Mouse (Mus musculus) mouse embryonic stem cell (cell line): ENCODE results near the gene Ppm1l.

ENCODE experiments used
- in situ Hi-C, 2 experiments: fragments of 300-500 bp; cut with MboI; formaldehyde crosslinking; loops; 1 replicate in 1 of 2; 3 replicates in 1 of 2; pipeline ENCODE4 v1.14.3; 2019 to 2020; ENCODE audit warnings: low sequenced_read_pairs in 2 of 2, low pct_unique_long_range_greater_than_20kb in 1 of 2, mixed read lengths in 1 of 2; ENCODE audit not compliant: unreplicated experiment in 1 of 2

Ppm1l gene

DNA sequence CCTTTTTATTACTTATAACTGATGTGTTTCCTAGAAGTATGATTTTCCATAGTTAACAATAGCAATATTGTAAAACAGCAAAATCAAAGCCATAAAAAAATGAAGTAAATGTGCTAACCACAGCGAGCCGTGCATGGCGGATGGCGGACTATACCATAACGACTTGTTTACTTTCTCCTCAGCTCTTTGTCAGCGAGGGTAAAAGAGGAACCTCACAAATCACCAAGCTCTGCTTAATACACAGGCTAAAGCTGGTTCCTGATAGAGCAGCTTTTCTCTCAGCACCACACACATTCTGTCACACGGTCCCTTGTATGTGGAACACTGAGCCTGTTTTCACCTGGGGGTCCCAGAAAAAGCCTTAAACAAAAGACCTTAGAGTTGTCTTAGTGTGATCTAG, 188.4 kb downstream of the Ppm1l start:
- in situ Hi-C loops: no loop called here

DNA sequence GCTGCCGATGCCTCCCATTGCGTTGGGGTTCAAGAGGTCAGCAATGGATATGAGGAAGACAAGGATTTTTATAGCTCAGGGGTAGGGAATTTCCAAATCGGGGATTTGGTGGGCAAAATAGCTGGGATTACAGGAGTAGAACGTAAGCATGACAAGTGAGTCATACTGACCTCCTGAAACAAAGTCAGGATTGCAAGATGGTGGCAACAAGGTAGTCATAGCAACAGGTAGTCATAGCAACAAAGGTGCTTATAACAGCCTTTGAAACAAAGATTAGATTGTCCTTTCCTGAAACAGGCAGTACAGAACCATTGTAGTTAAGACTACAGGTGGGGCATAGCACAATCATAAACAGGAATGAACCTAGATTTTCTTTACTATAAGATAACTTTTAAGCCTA, 189.7 kb downstream of the Ppm1l start:
- in situ Hi-C loops: no loop called here

DNA sequence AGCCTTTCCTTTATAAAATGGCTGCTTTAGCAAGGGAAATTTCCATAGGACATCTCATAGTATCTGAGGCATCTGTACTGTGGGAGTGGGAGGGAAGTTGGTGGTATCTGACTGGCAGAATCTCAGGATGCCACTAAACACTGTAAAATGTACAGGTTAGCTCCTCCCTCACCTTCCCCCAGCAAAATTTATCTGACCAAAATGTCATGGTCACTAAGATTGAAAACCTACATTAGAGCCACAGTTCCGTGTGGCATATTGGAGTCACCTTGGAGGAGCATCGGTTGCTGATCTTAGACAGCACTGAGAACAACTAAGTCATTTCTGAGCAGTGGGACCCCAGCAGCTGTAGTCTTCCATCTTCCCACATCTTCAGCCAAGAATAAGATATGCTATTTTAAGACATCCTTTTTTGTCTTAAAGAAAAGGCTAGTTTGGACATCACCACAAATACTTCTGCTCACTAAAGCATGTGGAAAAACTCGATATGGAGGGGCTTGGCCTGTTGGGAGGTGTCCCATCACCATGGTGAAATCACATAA, 192.8 kb downstream of the Ppm1l start:
- in situ Hi-C loops: no loop called here

DNA sequence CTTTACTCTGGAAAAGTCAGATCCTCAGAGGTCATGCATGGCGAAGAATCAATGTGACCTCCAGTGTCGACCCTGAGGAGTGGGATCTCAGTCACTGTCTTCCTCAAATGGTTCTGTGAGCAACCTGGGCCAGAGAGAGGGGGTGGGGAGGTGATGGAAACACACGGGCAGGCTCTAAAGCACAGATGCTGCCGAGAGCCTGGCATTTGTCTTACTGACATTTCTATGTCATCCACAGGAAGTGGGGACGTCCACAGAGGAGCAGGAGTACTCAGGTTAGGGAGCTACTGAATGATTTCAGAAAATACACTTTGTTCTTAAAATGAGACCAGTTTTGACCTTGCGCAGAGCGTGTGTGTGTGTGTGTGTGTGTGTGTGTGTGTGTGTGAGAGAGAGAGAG, 195.2 kb downstream of the Ppm1l start:
- in situ Hi-C loops: no loop called here

DNA sequence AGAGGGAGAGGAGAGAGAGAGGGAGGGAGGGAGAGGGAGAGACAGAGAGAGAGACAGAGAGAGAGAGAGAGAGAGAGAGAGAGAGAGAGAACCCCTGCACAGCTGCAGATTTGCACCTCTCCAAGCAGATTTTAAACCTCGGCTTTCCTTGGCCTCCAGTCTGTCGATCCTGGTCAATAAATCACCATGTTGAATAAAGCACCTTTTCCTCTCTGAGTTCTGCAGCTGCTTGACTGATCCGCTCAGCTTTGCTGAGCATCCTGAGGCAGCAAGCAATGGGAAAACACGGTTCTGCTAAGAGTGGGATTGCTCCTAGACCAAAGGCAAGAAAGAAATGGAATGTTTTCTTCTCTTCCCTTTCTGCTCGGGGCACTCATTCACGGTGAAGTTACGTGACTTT, 195.7 kb downstream of the Ppm1l start:
- in situ Hi-C loops: no loop called here

DNA sequence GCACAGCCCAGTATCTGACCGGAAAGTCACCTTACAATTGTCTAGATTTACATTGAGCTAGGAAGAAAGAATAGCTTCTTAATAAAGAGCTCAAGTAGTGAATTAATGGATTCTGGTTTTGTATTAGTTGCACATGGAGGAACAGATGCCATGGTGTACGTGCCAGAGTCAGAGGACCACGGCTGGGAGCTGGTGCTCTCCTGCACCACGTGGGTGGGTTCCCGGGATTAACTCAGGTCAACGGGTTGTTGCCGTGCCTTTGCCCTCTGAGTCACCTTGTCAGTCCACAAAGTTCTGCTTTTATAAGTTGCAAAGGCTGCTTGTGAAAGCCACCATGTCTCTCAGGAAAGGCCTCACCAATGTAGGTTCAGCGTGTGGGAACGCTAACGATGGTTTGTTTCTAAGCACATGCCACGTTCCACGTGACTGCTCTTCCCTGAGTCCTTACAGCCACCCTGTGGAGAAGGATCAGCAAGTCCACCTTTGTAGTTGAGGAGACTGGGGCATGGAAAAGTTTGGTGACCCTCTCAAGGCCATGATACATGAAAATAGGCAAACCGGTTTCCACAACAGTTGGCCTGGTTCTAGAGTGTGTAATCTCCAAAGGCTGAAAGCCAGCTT, 199.2 kb downstream of the Ppm1l start:
- in situ Hi-C loops: no loop called here

DNA sequence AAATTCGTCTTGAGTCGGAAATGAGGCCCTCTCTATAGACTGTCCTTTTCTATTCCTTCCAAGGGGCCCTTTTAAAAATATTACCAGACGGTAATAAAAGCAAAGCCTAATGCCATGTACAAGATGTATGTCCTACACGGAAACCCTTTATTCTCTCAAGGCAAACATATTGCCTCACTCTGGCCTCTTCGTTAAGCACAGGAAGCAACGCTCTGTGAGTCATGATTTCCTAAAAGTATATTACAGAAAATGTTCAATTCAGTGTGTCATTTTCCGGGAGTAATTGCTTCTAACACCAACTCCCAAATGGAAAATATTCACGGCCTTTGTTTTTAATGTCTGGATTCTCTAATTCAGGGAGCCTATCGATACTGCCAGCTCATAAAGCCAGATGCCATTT, 202.5 kb downstream of the Ppm1l start:
- in situ Hi-C loops: no loop called here

DNA sequence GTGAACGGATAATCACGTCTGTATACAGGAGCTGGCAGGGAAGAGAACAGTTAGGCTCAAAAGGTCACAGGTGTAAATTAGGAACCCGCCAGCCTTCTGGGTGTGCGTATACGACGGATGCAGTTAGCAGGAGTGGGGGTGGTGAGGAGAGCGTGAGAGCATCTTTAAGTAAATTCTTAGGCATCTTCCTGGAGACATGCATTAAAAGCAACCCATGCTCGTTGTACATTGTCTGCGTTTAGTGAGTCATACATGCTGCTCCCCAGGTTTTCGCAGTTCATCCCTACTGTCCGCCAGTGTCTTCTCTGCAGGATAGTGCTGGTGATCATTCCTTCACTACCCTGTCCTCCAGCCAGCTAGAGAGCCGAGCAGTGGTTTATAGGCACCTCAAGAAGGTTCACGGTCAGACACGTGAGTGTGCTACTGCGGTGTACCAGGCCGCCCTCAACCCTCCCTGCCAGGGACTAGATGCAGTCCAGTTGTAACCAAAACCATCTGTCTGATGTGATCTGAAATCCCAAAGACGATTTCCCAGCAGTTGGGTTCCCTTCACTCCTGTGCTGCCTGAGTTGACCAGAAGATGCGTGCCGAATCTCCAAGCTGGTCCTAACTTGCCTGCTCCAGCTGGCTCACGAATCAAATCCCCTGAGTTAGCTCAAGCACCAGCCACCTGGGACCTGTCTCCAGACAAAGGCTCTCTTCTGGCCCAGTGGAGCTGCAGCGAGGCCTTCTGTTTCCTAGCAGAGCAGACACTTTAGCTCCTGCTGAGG, 203.3 kb downstream of the Ppm1l start:
- in situ Hi-C loops: no loop called here

DNA sequence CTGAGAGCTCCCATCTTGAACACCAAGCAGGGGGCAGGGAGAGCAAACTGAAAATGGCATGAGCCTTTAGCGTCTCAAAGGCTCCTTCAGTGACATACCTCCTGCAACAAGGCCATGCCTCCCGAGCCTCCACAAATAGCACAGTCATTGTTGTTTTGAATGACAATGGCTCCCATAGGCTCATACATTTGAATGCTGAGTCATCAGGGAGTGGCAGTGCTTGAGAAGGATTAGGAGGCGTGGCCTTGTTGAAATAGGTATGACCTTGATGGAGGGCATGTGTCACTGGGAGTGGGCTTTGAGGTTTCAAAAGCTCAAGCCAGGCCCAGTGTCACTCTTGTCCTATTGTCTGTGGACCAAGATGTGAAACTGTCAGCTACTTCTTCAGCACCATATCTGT, 205.6 kb downstream of the Ppm1l start:
- in situ Hi-C loops: no loop called here

DNA sequence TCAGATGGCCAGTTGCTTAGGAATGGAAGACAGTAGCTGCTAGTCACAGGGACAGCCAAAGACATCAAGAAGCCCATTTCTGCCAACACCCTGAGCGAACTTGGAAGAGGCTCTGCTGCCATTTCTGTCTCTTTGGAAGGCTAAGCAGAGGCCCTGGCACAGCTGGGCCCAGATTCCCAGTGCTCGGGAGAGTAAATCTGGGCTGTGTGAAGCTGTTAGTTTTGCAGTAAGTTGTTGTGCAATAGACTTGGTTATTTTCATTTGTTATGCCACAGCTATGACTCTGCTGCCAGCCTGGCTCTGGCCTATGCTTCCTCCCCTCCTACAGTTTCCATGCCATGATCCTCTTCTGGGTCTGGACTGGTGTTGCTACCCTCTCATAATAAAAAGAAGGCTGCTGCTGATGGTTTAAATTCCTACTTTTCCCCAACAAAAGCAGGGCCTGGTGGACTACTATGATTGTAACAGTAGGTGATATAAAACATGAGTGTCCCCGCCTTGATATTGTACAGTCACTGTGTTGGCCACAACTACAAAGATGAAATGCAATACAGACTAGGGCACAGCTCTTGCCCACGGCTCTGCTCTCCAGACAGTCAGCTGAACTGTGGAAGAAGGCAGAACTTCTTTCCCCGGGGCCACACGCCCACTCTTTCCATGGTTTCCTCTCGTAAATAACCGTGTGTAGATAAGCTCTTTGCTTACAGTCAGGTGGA, 207.9 kb downstream of the Ppm1l start:
- in situ Hi-C loops: no loop called here

DNA sequence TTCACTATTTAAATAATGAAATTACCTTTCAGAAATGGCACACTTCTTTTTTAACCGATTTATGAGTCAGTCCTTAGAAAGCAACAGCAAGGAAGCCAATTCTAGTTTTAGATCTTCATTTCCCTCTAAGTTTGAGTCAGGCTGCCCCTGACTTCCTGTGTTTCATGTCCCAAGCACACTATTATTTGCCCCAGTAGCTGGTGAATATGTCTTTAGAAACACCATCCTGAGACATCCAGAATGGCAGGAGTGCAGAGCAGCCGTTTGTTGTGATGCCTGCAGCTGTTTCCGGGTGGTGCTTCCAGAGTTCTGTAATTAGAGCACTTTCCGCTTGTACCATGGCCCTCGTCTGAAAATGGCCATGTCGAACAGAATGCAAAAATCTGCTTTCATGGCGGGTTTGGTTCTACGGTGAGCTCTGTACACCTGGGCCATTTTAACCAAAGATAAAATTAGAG, 208.4 kb downstream of the Ppm1l start:
- in situ Hi-C loops: no loop called here

DNA sequence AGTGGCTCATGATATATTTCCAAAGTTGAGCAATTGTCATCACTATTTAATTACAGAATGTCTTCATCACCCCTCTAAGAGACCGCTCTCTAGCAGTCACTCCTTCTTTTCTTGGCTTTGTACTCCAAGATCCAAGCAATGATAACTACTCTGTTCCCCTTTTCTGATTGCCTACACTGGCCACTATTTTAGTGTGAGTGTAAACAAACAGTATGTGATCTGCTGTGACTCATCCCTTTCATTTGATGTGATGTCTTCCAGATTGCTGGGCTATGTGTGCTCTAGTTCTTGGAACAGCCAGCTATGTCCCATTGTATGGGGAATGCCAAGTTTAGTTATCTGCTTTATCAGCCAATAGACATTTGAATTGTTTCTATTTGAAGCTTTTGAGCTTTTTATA, 210.7 kb downstream of the Ppm1l start:
- in situ Hi-C loops: no loop called here

DNA sequence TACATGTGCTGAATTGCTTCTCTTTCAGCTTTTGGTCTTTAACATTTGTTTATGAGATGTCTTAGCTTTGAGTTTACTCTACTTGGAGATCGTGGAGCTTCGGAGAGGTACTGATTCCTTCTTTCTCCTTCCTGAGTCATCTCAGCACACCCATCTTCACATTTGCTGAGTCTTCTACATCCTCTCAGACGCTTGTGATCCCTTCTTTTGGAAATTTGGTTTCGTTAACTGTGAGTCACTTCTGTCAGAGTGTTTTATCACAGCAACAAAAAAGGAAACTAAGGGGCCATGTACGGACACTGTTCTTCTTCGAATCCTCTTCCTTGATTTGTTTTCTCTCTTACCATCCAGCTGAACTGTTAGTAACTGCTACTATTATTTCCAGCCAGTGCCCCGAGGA, 212.9 kb downstream of the Ppm1l start:
- in situ Hi-C loops: no loop called here

DNA sequence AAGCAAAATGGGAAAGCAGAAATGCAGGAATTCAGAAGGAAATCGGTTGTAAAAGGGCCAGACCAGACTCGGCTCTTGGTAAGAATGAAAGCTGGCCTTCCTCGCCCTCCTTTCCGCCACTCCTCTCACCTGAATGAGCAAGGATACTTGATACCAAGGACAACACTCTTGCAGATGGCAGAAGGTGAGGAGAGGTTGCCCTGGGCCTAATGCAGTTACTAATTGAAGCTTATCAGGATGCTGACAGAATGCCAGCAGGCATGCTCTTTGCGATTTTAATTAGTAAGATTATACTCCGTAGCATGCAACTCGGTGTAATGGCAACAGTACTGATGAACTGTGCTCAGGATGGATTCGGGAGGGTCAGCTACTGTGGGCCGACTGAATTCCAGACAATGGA, 214.8 kb downstream of the Ppm1l start:
- in situ Hi-C loops: no loop called here

DNA sequence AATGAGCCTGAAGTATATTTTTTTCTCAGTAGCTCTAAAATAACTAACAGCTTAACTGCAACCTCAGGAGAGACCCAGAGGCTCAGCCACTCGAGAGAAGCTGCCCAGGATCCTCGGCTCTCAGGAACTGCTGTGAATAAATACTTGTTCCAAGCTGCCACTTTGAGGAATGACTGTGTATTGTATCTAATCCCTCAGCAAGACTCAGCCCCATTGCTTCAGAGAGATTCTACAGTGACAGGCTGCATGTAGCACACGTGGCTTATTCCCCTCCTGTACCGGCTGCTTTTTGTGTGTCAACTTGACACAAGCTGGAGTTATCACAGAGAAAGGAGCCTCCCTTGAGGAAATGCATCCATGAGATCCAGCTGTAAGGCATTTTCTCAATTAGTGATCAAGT, 216.0 kb downstream of the Ppm1l start:
- in situ Hi-C loops: no loop called here

DNA sequence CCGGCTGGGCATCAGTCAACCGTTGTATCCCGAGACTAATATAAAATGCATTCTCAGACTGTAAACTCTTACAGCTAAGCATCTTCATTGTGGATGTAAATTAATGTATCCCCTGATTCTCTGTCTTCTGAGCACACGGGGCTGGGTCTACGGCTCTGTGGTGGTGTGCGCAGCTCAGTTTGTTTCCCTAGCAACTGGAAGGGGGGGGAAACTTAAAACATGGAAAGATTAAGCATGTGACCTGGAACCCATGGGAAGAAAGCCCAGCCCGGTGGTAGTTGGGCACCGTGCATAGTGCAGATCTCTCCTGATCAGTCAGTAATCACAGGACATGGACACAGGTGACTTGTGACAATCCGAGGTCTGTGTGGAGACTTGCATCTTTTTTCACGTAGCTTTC, 218.8 kb downstream of the Ppm1l start:
- in situ Hi-C loops: no loop called here

DNA sequence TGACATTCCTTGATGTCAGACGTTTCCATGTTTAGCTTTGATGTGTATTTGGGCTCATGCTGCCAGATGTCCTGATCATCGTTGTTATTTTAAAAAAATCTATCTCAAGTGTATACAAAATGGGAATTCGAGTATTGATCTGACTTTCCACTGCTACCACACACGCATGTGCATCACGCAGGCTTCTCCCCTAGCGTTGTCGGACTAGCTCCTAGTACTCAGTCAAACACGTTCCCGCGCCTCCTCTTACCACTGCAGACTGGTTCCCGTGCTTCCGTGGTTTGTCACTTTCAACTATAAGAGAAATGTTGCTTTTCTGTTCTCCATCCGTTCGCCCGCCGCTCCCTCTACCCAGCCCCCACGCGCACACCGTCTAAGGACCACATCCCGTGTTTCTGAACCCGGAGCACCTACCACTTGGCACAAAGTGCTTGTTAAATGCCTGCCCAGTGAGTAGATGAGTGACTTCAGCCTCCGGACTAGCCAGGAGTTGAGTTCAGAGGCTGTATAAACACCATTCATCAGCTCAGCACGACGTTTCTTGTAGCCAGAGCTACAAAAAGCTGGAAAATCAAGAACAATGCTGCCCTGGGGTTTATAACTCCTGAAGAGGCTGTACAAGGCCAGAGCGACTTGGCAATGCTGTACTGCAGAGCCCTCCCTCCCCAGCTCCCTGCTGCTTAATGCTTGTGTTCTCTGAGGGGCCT, 219.4 kb downstream of the Ppm1l start:
- in situ Hi-C loops: no loop called here

DNA sequence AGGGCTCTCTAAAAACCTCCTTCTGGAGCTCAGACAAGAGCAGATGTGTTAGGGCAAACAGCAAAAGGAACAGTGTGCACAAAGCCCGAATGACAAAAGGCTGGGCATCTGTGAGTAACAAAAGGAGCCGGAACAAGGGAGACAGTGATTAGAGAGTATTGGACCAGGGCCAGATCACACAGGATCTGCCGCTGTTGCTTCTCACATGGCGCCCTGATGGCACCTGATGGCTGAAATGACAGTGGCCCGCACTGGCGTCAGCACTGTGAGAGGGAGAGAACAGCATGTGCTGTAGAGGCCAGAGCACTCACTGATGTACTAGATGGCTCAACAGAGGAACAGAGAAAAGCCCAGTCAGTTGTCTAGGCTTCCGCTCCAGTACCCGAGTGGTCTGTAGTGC, 226.3 kb downstream of the Ppm1l start:
- in situ Hi-C loops: no loop called here

DNA sequence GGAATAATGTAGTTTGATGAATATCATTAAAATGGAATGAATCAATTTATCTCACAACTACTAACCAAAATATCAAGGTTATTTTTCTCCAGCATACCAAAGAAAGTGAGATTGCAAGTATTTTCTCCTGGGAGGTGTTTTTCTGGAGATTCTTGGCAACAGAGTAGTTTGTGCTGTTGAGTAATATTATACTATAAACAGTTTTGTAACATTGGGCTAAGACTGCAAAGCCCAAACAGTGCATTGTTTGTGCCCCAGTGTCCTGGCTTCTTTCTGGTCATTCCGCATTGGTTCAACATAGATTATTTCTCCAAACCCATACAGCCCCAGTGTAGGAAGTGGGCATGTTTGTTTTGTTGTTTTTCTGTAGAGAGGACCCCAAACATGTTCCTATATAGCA, 227.1 kb downstream of the Ppm1l start:
- in situ Hi-C loops: no loop called here
